Mouse (Mus musculus) ES-Bruce4 (cell line): ENCODE results near the gene Lgmn. TPM values are rescaled to one million over a fixed set of nuclear protein-coding genes. Genes with fewer than 3 reads are reported as not detected.

ENCODE experiments used
- H3K27ac ChIP-seq: 2 replicates; pipeline ENCODE4 v1.5.1; 2012; ENCODE audit warnings: low read length, inconsistent platforms; ENCODE audit not compliant: insufficient read depth
- H3K27me3 ChIP-seq: 2 replicates; pipeline ENCODE4 v1.6.1; 2012; ENCODE audit warnings: mild to moderate bottlenecking, low read length, inconsistent platforms; ENCODE audit not compliant: control insufficient read depth, poor library complexity, insufficient read depth, severe bottlenecking
- H3K36me3 ChIP-seq: 2 replicates; pipeline ENCODE4 v1.6.1; 2012; ENCODE audit warnings: inconsistent platforms, mild to moderate bottlenecking, low read length, moderate library complexity; ENCODE audit not compliant: control insufficient read depth, poor library complexity, insufficient read depth, severe bottlenecking
- H3K4me1 ChIP-seq: one replicate; pipeline ENCODE4 v1.8.1; 2011; ENCODE audit warnings: low read length; ENCODE audit not compliant: control insufficient read depth, insufficient read depth
- H3K4me3 ChIP-seq: 2 replicates; pipeline ENCODE4 v1.5.1; 2011; ENCODE audit warnings: low read depth, mild to moderate bottlenecking, low read length
- H3K9ac ChIP-seq: 2 replicates; pipeline ENCODE4 v1.6.1; 2012; ENCODE audit warnings: low read depth, mild to moderate bottlenecking, inconsistent platforms; ENCODE audit not compliant: poor library complexity, severe bottlenecking
- H3K9me3 ChIP-seq: replicated peaks from 2 replicates; pipeline ENCODE4 v1.6.1; 2012; ENCODE audit warnings: mild to moderate bottlenecking, low read length, inconsistent platforms; ENCODE audit not compliant: control insufficient read depth, poor library complexity, insufficient read depth, severe bottlenecking
- CTCF ChIP-seq: IDR thresholded peaks from one replicate; pipeline ENCODE4 v1.8.1; 2011; ENCODE audit warnings: low read depth, low read length
- EP300 ChIP-seq: IDR thresholded peaks from 2 replicates; pipeline ENCODE4 v1.6.1; 2011; ENCODE audit warnings: low read depth, low read length; ENCODE audit not compliant: insufficient read depth
- POLR2A ChIP-seq: IDR thresholded peaks from one replicate; pipeline ENCODE4 v1.8.1; 2011; ENCODE audit warnings: low read length; ENCODE audit not compliant: insufficient read depth
- polyA plus RNA-seq: library from polyadenylated mRNA; stranded (reverse); fragments of >200 nt; gene quantifications from 2 replicates; pipeline ENCODE4 v1.2.4, GENCODE M21; 2011; ENCODE audit warnings: low read depth; ENCODE audit not compliant: missing spikeins, insufficient read depth, insufficient read length

Gene Lgmn
- polyA plus RNA-seq, 1 experiment = 81.1 TPM

DNA sequence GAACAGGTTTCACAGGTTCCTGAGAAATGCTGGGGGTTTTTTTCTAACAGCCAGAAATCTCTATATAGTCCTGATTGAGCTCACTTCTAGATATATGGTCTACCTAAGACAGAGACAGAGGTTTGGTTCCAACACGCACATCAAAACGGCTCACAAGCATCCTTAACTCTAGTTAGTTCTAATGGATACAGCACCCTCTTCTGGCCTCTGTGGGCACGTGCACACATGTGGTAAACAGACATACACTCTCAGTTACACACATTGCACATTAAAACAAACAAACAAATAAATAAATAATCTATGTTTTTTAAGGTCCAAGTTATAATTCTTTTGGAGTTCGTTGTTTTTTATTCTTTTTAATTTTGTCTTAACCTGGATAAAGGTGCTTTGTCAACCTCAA, 25.0 kb upstream of the Lgmn start:
- no peaks in the 10 kb centered on the region for H3K36me3 ChIP-seq
- TF ChIP-seq EP300 = no peak
- TF ChIP-seq POLR2A = no peak
- TF ChIP-seq CTCF = peak; percentile 17
- no peaks in the 10 kb centered on the region for H3K4me1 ChIP-seq
- H3K9ac ChIP-seq = no peak overlapping the region
- no peak overlapping the region for H3K4me3 ChIP-seq
- H3K9me3 ChIP-seq = no peaks in the 10 kb centered on the region
- no peak overlapping the region for H3K27ac ChIP-seq
- H3K27me3 ChIP-seq = no peaks in the 10 kb centered on the region; the same call in 1 of the 2 replicates

DNA sequence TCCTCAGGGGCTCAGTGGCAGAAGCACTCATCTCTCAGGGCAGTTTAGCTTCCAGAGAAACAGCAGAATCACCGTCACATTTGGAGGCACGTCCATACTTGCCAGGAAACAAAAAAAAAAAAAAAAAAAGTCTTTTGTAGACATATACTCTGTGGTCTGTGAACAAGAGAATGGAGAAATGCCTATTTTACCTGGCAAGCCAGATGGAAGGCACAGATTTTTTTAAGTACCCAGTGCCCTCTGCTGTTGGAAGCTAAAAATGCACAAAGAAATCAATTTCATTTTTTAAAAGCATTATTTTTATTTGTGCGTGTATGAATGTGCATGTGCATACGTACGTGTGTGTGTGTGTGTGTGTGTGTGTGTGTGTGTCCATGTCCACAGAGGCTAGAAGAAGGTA, 21.6 kb upstream of the Lgmn start:
- H3K4me1 ChIP-seq = no peaks in the 10 kb centered on the region
- H3K27ac ChIP-seq = no peak overlapping the region
- no peaks in the 10 kb centered on the region for H3K36me3 ChIP-seq
- no peak overlapping the region for H3K4me3 ChIP-seq
- no peak overlapping the region for H3K9ac ChIP-seq
- TF ChIP-seq CTCF = no peak
- TF ChIP-seq EP300 = no peak
- no peak for TF ChIP-seq POLR2A
- H3K27me3 ChIP-seq = no peaks in the 10 kb centered on the region; the same call in 1 of the 2 replicates
- H3K9me3 ChIP-seq = no peaks in the 10 kb centered on the region

DNA sequence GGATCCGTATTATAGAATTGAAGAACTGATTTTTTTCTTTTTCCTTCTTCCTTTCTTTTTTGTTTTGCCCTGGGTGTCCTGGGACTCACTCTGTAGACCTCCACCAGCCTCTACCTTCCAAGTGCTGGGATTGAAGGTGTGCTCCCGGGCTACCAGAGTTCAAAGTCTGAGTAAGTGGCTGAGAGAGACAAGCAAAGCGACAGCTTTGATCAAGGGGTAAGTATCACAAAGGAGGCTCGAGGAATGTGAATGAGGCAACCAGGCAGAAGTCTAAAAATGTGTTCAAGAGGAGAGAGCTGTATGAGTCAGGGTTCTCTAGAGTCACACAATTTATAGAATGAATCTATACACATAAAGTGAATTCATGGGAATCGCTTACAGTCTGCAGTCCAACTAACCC, 20.4 kb upstream of the Lgmn start:
- no peak for TF ChIP-seq EP300
- no peak for TF ChIP-seq POLR2A
- TF ChIP-seq CTCF = no peak
- H3K27me3 ChIP-seq = no peaks in the 10 kb centered on the region; the same call in 1 of the 2 replicates
- H3K9me3 ChIP-seq = no peaks in the 10 kb centered on the region
- H3K4me3 ChIP-seq = no peak overlapping the region
- H3K9ac ChIP-seq = no peak overlapping the region
- no peaks in the 10 kb centered on the region for H3K36me3 ChIP-seq
- H3K27ac ChIP-seq = no peak overlapping the region
- no peaks in the 10 kb centered on the region for H3K4me1 ChIP-seq

DNA sequence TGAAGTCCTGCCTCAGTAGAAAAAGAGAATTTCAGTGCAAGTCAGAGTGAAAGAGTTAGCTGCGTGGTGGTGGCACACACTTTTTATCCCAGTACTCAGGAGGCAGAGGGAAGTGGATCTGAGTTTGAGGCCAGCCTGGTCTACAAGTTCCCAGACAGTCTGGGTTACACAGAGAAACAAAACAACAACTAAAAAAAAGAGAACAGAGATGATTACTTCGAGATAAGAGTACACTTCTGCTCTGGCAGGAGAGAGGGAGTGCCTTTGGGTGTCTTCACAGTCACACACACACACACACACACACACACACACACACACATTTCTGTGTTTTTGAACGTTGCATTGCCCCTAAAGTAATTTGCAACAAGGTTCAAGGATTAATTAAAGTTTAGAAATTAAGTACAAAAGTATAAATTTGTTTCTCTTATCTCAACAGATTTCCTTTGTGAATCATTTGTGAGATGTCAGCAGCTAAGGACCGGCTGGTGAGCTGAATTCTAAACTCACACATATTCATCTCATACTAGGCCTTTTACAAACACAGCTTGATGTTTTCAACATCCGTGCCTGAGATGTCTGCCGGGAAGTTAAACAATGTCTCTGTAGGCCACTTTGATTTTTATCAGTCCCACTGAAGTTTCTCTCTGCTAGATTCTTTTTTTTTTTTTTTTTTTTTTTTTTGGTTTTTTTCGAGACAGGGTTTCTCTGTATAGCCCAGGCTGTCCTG, 17.0 kb upstream of the Lgmn start:
- Histone ChIP-seq H3K27me3 (no peaks in the 10 kb centered on the region), H3K4me1 (no peaks in the 10 kb centered on the region), H3K4me3 (no peak overlapping the region), H3K36me3 (no peaks in the 10 kb centered on the region), H3K27ac (no peak overlapping the region), H3K9me3 (no peaks in the 10 kb centered on the region), H3K9ac (no peak overlapping the region)
- TF ChIP-seq EP300 (no peak), POLR2A (no peak), CTCF (no peak)

DNA sequence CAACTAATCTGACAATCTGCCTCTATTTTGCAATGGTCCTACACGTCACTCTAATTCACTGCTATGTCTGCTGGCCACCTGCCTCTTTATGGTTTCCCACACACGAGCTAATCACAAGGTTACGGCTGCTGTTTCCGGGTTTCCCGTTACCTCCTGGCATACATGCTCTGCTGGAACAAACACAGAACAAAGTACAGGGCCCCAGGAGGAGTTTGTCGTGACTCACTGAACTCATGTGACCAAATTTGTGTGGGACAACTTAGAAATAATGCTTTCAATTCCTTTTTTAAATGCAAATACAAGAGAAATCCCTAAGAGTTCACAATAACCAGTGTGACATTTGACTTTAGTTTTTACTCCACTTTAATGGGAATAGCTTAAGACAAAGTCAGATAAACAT, 14.0 kb upstream of the Lgmn start:
- no peaks in the 10 kb centered on the region for H3K36me3 ChIP-seq
- H3K27ac ChIP-seq = no peak overlapping the region
- H3K4me1 ChIP-seq = no peaks in the 10 kb centered on the region
- H3K4me3 ChIP-seq = no peak overlapping the region
- H3K9ac ChIP-seq = no peak overlapping the region
- no peak for TF ChIP-seq POLR2A
- no peak for TF ChIP-seq CTCF
- no peak for TF ChIP-seq EP300
- no peaks in the 10 kb centered on the region for H3K27me3 ChIP-seq
- H3K9me3 ChIP-seq = no peaks in the 10 kb centered on the region

GRCm38 (mm10) chr12:102451126-102451851, 11.7 kb upstream of the Lgmn start:
- H3K36me3 ChIP-seq = no peaks in the 10 kb centered on the region
- H3K4me3 ChIP-seq = no peak overlapping the region
- H3K27me3 ChIP-seq = no peaks in the 10 kb centered on the region
- no peaks in the 10 kb centered on the region for H3K9me3 ChIP-seq
- no peak for TF ChIP-seq CTCF
- no peak for TF ChIP-seq EP300
- no peak for TF ChIP-seq POLR2A
- H3K9ac ChIP-seq = no peak overlapping the region
- no peaks in the 10 kb centered on the region for H3K4me1 ChIP-seq
- no peak overlapping the region for H3K27ac ChIP-seq
